Mouse (Mus musculus) heart, adult 2 months (tissue): ENCODE data around the gene Akr1d1.

Source experiments
- CTCF ChIP-seq: fragments of 200-600 bp; IDR thresholded peaks from 2 replicates; pipeline ENCODE4 v1.8.1; 2022; ENCODE audit warnings: antibody characterized with exemption, mild to moderate bottlenecking, moderate library complexity
- EP300 ChIP-seq: fragments of 200-500 bp; IDR thresholded peaks from 2 replicates; pipeline ENCODE4 v1.6.1; 2011; ENCODE audit warnings: low read depth, low read length, control low read depth; ENCODE audit not compliant: insufficient read depth
- POLR2A ChIP-seq: fragments of 200-500 bp; IDR thresholded peaks from 2 replicates; pipeline ENCODE4 v1.6.1; 2011; ENCODE audit warnings: mild to moderate bottlenecking, low read depth, low read length, control low read depth; ENCODE audit not compliant: insufficient read depth

- no peak for TF ChIP-seq CTCF
- no peak for TF ChIP-seq POLR2A
- TF ChIP-seq EP300 = no peak
Observed at GRCm38 (mm10) chr6:37598033-37598432, 68.1 kb downstream of the Akr1d1 start.
